Mouse (Mus musculus) erythroblast, embryonic 14.5 days (primary cell): Measurements from ENCODE around the gene Rrp12. TPM values are rescaled to one million over a fixed set of nuclear protein-coding genes. Genes with fewer than 3 reads are reported as not detected.
"Not testable (repeated sequence)": the region's sequence is repeated elsewhere in the genome, so short reads cannot be mapped to it uniquely, and the experiment has no call there.

Source experiments
- H3K27me3 ChIP-seq: 2 replicates; pipeline ENCODE4 v1.6.1; 2012; ENCODE audit warnings: inconsistent platforms; ENCODE audit not compliant: control insufficient read depth
- H3K36me3 ChIP-seq: 2 replicates; pipeline ENCODE4 v1.6.1; 2012; ENCODE audit warnings: mild to moderate bottlenecking, inconsistent platforms; ENCODE audit not compliant: control insufficient read depth
- H3K4me1 ChIP-seq: 2 replicates; pipeline ENCODE4 v1.6.1; 2012; ENCODE audit warnings: inconsistent platforms; ENCODE audit not compliant: control insufficient read depth
- H3K4me3 ChIP-seq: replicated peaks from 2 replicates; pipeline ENCODE3; 2012; ENCODE audit warnings: moderate library complexity, mild to moderate bottlenecking, inconsistent platforms
- H3K9me3 ChIP-seq: 2 replicates; pipeline ENCODE4 v1.6.1; 2012; ENCODE audit warnings: low read length, inconsistent platforms, mixed read lengths; ENCODE audit not compliant: control insufficient read depth
- GATA1 ChIP-seq: IDR thresholded peaks from 2 replicates; pipeline ENCODE4 v1.6.1; 2012; ENCODE audit warnings: low read length, inconsistent platforms, mixed read lengths
- TAL1 ChIP-seq: IDR thresholded peaks from 3 replicates; pipeline ENCODE4 v1.6.1; 2012; ENCODE audit warnings: low read length, inconsistent platforms, mixed read lengths
- polyA plus RNA-seq: library from polyadenylated mRNA; stranded (reverse); fragments of >175 nt; gene quantifications from 2 replicates; pipeline ENCODE4 v1.2.3, GENCODE M21; 2012

The Rrp12 gene
- polyA plus RNA-seq, 1 experiment = 1.1 TPM

- H3K4me3 ChIP-seq = peak overlapping the region; percentile 40
- no peaks in the 10 kb centered on the region for H3K27me3 ChIP-seq
- TF ChIP-seq TAL1 (peak; percentile 76), GATA1 (peak; percentile 85)
- H3K4me1 ChIP-seq = peaks cover 68% of the 10 kb centered on the region
- H3K36me3 ChIP-seq = peaks cover 87% of the 10 kb centered on the region
- no peaks in the 10 kb centered on the region for H3K9me3 ChIP-seq
These were observed 7.8 kb downstream of the Rrp12 start for GRCm38 (mm10) chr19:41888191-41888590.

DNA sequence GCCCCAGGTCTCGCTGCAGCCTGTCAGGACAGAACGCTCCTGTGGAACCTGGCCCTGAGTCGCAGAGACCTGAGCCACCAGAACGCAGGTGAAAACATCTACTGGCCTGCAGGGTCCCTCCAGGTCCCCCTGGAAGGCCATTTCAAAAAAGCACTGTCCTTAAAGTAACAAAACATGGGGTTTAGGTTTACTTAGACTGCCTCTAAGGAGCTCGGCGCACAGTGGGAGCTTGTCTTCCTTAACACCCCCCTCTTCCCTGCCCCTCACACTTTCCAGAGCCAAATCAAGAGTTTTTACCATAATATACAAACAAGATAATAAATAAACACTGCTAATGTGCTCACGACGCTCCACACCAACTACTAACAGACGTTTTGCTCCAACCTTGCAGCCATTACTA, 12.1 kb downstream of the Rrp12 start:
- Histone ChIP-seq H3K27me3 (no peaks in the 10 kb centered on the region), H3K9me3 (no peaks in the 10 kb centered on the region), H3K4me3 (no peak overlapping the region), H3K36me3 (peaks cover 92% of the 10 kb centered on the region), H3K4me1 (peaks cover 37% of the 10 kb centered on the region)
- TF ChIP-seq TAL1 = no peak
- TF ChIP-seq GATA1 = no peak

DNA sequence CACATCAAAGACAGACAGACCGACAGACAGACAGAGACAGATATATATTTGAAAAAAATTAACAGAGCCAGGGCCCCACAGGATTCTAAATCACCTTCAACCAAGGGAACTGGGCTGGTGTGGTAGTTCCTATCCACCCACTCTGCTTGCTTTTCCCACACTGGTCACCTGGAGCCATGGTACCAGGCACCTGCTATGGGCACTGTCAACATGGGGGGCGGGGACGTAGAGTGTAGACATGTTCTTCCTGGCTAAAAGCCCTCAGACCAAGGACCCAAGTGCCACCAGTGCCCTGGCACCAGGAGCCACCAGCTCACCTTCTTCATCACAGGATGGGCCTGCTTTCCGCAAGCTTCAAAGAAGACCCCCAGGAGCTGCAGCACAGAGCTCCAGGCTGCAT, 14.1 kb downstream of the Rrp12 start:
- H3K9me3 ChIP-seq = no peaks in the 10 kb centered on the region
- no peak overlapping the region for H3K4me3 ChIP-seq
- H3K4me1 ChIP-seq = peaks cover 17% of the 10 kb centered on the region
- TF ChIP-seq TAL1 (no peak), GATA1 (no peak)
- no peaks in the 10 kb centered on the region for H3K27me3 ChIP-seq
- H3K36me3 ChIP-seq = peaks cover 91% of the 10 kb centered on the region

GRCm38 (mm10) chr19:41874356-41874755, 21.6 kb downstream of the Rrp12 start:
- Histone ChIP-seq H3K4me3 (no peak overlapping the region), H3K27me3 (no peaks in the 10 kb centered on the region), H3K36me3 (peaks cover 85% of the 10 kb centered on the region), H3K4me1 (peaks cover 13% of the 10 kb centered on the region), H3K9me3 (no peaks in the 10 kb centered on the region)
- TF ChIP-seq GATA1 (no peak), TAL1 (no peak)

DNA sequence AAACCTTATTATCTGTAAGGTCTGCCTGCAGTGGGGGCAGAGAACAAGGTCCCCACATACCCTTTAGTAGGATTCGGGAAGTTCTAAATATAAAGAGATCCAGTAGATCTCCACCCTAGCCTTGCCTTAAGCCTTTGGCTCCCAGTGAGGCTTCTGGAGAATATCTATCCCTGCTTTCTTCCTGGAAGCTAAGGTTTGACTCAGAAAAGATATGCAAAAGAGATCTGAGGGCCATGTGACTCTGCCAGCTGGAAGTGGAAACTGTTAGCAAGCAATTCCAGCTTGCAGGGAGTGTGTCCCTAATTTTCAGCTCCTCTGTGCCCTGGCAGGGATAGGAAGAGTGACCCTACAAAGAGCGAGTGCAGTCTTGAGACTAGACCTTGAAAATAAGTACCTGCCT, 23.7 kb downstream of the Rrp12 start:
- no peaks in the 10 kb centered on the region for H3K27me3 ChIP-seq
- no peak overlapping the region for H3K4me3 ChIP-seq
- TF ChIP-seq GATA1 = no peak
- peaks cover 13% of the 10 kb centered on the region for H3K4me1 ChIP-seq
- no peaks in the 10 kb centered on the region for H3K9me3 ChIP-seq
- H3K36me3 ChIP-seq = peaks cover 90% of the 10 kb centered on the region

DNA sequence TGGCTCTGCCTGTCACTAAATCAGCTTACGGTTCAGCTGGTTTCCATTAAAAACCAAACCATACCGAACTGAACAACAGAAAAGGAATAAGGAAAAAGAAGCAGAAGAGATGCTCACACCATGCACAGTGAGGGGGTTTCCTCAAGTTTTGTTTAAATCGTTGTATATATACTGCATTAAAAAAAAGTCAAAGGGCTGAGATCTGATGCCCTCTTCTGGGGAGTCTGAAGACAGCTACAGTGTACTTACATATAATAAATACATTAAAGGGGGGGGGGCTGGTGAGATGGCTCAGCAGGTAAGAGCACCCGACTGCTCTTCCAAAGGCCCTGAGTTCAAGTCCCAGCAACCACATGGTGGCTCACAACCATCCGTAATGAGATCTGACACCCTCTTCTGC, 26.0 kb downstream of the Rrp12 start:
- H3K4me1 ChIP-seq = peaks cover 13% of the 10 kb centered on the region
- not testable (repeated sequence) for H3K4me3 ChIP-seq, H3K9me3 ChIP-seq, H3K27me3 ChIP-seq
- peaks cover 92% of the 10 kb centered on the region for H3K36me3 ChIP-seq

DNA sequence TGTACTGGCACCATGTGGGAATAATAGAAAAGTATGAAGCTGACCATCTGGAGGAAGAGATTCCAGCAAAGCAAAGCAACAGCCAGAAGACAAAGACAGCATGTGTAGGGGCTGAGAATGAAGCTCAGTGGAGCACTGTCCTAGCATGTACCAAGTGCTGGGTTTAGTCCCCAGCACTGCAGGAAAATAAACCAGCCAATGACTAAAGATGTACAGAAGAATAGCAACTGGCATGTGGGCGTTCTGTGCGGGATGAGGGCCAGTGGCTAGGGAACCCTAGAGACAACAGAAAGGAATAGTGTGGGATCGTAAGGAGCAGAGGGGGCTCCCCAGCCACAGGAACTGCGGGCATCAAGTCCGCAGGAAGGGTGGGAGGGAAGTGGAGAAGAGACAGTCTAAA, 26.7 kb downstream of the Rrp12 start:
- H3K36me3 ChIP-seq = peaks cover 90% of the 10 kb centered on the region

DNA sequence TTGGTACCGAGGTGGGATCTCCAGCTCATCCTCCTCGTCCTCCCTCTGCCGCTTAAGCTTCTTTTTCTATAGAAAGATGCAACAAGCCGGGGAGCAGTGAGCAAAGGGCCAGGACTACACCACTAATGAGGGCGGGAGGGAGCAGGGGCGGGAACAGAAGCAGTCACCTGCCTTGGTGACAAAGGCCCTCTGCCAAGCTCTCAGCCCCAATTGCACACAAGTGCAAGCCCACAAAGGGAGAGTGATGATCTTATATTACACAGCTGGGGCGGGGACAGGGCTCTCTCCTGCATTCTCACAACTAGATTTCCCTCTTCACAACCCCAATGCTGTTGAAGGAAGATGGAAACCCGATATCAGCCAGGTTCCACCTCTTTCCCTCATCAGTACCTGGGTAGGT, 29.3 kb downstream of the Rrp12 start:
- Histone ChIP-seq H3K27me3 (no peaks in the 10 kb centered on the region), H3K36me3 (peaks cover 92% of the 10 kb centered on the region), H3K4me3 (no peak overlapping the region), H3K9me3 (peaks cover 2% of the 10 kb centered on the region; the same call in 1 of the 2 replicates), H3K4me1 (peaks cover 4% of the 10 kb centered on the region; the same call in 1 of the 2 replicates)
- no peak for TF ChIP-seq GATA1
- no peak for TF ChIP-seq TAL1

More for the DNA sequence above, 26.7 kb downstream of the Rrp12 start:
- no peaks in the 10 kb centered on the region for H3K27me3 ChIP-seq
- no peaks in the 10 kb centered on the region for H3K9me3 ChIP-seq
- no peak overlapping the region for H3K4me3 ChIP-seq
- TF ChIP-seq GATA1 (no peak), TAL1 (no peak)
- H3K4me1 ChIP-seq = peaks cover 13% of the 10 kb centered on the region

DNA sequence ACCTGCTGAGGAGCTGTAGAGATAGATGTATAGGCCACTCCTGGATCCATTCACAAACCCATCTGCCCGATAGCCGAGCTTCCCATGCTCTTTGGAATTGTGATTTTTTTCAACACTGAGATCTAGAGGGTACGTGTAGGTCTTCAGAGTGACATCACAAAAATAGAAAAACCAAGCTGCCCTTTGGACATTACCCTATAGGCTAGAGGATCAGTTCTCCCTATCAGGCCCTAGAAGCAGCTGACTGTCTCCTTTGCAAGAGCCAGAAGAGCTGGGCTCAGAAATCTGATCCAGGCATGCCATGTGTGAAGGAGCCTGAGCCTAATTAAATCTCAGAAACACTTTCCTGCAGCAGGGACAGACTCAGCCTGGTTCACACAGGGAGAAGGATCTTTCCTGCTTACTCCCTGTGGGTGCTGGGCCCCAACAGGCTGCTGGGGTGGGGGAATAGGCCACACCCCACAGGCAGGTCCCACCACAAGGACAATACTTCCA, 38.1 kb downstream of the Rrp12 start:
- peaks cover under 1% of the 10 kb centered on the region for H3K9me3 ChIP-seq
- H3K36me3 ChIP-seq = peaks cover 26% of the 10 kb centered on the region
- H3K4me3 ChIP-seq = no peak overlapping the region
- no peak for TF ChIP-seq TAL1
- no peak for TF ChIP-seq GATA1
- peaks cover 26% of the 10 kb centered on the region for H3K4me1 ChIP-seq
- H3K27me3 ChIP-seq = no peaks in the 10 kb centered on the region

DNA sequence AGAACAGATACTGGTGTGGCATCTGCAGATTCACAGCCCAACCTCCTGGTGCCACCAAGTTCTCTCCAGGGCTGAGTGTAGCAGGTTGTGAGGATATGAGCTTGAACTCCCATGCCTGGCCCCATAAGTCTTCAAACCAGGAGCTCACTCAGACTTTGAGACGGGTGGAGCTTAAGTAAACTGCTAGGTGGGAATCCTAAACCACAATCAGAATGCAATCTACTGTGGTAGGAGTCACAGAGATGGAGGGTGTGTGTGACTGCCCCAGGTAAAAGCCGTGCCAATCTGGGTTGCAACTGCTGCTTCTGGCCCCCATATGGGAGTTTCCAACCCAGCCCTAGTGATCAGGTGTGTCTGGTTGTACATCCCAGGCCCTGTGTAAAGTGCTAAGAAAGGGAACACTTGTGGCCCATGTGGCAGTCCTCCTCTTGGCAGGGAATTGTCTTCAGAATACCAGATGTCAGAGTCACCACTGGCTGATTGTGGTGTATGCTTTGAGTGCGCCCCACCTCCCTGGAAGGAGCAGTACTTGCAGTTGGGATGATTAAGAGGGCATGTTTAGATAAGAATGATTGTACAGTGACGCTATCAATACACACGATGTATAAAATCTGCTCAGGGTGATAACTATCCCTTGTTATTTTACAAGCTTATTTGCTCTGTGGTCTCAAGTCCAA, 38.7 kb downstream of the Rrp12 start:
- H3K36me3 ChIP-seq = peaks cover 23% of the 10 kb centered on the region
- no peak for TF ChIP-seq GATA1
- no peak for TF ChIP-seq TAL1
- H3K4me3 ChIP-seq = no peak overlapping the region
- H3K9me3 ChIP-seq = peaks cover 5% of the 10 kb centered on the region
- peaks cover 31% of the 10 kb centered on the region for H3K4me1 ChIP-seq
- no peaks in the 10 kb centered on the region for H3K27me3 ChIP-seq
